Mouse (Mus musculus): Measurements from ENCODE around the gene Apba3. TPM values are rescaled to one million over a fixed set of nuclear protein-coding genes. Genes with fewer than 3 reads are reported as not detected.

The Apba3 gene
- polyA plus RNA-seq, 1 experiment from 2014 or later = 45.4 TPM

DNA sequence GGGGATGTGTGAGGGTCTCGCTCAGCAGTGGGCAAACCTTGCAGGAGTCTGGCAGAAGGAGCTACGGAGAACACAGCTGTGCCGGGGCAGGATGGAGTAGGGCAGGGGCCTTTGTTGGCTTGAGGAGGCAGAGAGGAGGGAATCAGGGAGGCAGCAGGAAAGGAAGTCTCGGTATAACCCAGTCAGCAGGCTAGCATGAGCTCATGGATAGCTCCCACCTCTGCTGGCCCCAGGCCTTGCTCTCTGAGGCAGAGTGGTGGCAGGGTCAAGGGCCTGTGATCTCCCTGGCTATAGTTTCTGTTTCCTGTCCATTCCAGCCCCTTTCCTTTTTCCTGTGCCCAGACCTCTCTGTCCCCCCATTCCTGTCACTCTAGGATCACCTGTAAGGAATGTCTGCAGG, 35.5 kb downstream of the Apba3 start:
- 54% methylated on average over 4 of the region's 4 CpGs for WGBS
- H3K4me3 ChIP-seq = peak overlapping the region; percentile 22
- peak overlapping the region; percentile 49 for H3K4me2 ChIP-seq
- H3K27ac ChIP-seq (replicated peaks) = peak overlapping the region; percentile 70
- no peaks in the 10 kb centered on the region for H3K27me3 ChIP-seq (replicated peaks)
- peak overlapping the region; percentile 70 for H3K9ac ChIP-seq
- no peak for ATAC-seq (ENCODE audit: extremely low read depth, insufficient number of reproducible peaks, low FRiP score, low TSS enrichment)
- peaks cover 18% of the 10 kb centered on the region for H3K36me3 ChIP-seq
- no peaks in the 10 kb centered on the region for H3K9me3 ChIP-seq
- peaks cover 79% of the 10 kb centered on the region for H3K4me1 ChIP-seq

GRCm38 (mm10) chr10:81302781-81303218, 36.0 kb downstream of the Apba3 start:
- H3K9me3 ChIP-seq = no peaks in the 10 kb centered on the region
- WGBS = 14% methylated on average over 14 of the region's 14 CpGs
- peak overlapping the region; percentile 49 for H3K4me2 ChIP-seq
- H3K4me1 ChIP-seq = peaks cover 74% of the 10 kb centered on the region
- H3K27me3 ChIP-seq (replicated peaks) = no peaks in the 10 kb centered on the region
- no peak for ATAC-seq (ENCODE audit: extremely low read depth, insufficient number of reproducible peaks, low FRiP score, low TSS enrichment)
- H3K9ac ChIP-seq = peak overlapping the region; percentile 70
- peaks cover 23% of the 10 kb centered on the region for H3K36me3 ChIP-seq
- peak overlapping the region; percentile 70 for H3K27ac ChIP-seq (replicated peaks)
- peak overlapping the region; percentile 22 for H3K4me3 ChIP-seq

GRCm38 (mm10) chr10:81303258-81303657, 36.5 kb downstream of the Apba3 start:
- ATAC-seq (ENCODE audit: extremely low read depth, insufficient number of reproducible peaks, low FRiP score, low TSS enrichment) = no peak
- peak overlapping the region; percentile 22 for H3K4me3 ChIP-seq
- H3K27me3 ChIP-seq (replicated peaks) = no peaks in the 10 kb centered on the region
- peaks cover 70% of the 10 kb centered on the region for H3K4me1 ChIP-seq
- WGBS = 54% methylated on average over 10 of the region's 10 CpGs
- peaks cover 28% of the 10 kb centered on the region for H3K36me3 ChIP-seq
- peak overlapping the region; percentile 70 for H3K27ac ChIP-seq (replicated peaks)
- H3K4me2 ChIP-seq = peak overlapping the region; percentile 49
- H3K9ac ChIP-seq = peak overlapping the region; percentile 70
- no peaks in the 10 kb centered on the region for H3K9me3 ChIP-seq

DNA sequence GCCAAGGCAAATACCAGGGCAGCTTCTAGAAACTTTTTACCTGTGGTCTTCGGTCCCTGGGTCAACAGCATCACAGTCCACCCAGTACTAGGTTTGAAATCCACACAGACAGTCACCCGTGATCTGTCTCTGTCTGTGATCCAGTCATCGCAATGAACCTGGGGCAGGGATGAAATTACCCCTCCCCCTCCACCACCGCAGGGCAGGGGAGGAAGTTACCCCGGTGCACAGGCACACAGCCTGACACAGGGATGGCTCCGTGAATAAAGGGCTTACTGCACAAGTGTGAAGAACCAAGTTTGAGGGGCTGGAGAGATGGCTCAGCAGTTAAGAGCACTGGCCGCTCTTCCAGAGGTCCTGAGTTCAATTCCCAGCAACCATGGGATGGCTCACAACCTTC, 37.0 kb downstream of the Apba3 start:
- Histone ChIP-seq H3K4me2 (no peak overlapping the region), H3K9ac (peak overlapping the region; percentile 70)

DNA sequence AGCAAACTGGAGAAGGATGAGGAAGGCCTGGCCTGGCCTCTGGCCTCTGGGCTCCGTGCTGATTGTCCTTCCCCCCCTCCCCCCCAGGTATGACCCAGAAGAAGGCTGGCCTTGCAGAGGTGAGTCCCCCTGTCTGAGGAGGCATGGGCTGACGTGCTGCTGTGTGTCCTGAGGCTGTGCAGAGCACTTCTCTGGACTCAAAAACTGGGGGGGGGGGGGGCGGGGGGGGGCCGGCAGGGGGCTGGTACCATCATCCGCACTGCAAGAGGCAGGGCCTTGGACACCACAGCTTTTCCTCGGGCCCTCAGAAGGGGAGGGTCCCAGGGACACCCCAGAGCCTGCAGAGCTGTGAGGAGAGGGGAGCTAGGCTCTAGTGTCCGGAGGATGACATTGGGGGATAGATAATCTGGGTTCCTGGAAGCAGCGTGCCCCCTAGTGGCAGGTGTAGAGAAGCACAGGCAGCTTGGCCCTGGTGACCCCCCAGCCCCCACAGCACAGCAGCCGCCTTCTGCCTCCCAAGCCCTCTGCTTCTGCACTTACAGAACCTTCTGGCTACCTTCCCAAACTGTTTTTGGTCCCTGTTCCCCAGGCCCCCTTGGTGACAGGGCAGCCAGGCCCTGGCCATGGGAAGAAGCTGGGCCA, 38.0 kb downstream of the Apba3 start:
- H3K36me3 ChIP-seq = peaks cover 42% of the 10 kb centered on the region
- ATAC-seq (ENCODE audit: extremely low read depth, insufficient number of reproducible peaks, low FRiP score, low TSS enrichment) = no peak

More for the DNA sequence above, 37.0 kb downstream of the Apba3 start:
- Histone ChIP-seq H3K4me1 (peaks cover 65% of the 10 kb centered on the region), H3K4me3 (no peak overlapping the region), H3K27ac (replicated peaks) (no peak overlapping the region), H3K9me3 (no peaks in the 10 kb centered on the region), H3K27me3 (replicated peaks) (no peaks in the 10 kb centered on the region), H3K36me3 (peaks cover 33% of the 10 kb centered on the region)
- WGBS = 71% methylated on average over 7 of the region's 7 CpGs
- no peak for ATAC-seq (ENCODE audit: extremely low read depth, insufficient number of reproducible peaks, low FRiP score, low TSS enrichment)

GRCm38 (mm10) chr10:81305663-81306062, 38.9 kb downstream of the Apba3 start:
- no peak overlapping the region for H3K9ac ChIP-seq
- H3K9me3 ChIP-seq = no peaks in the 10 kb centered on the region
- H3K36me3 ChIP-seq = peaks cover 52% of the 10 kb centered on the region
- WGBS = 90% methylated on average over 14 of the region's 14 CpGs
- no peak overlapping the region for H3K27ac ChIP-seq (replicated peaks)
- no peak overlapping the region for H3K4me3 ChIP-seq
- peaks cover 46% of the 10 kb centered on the region for H3K4me1 ChIP-seq
- no peaks in the 10 kb centered on the region for H3K27me3 ChIP-seq (replicated peaks)
- ATAC-seq (ENCODE audit: extremely low read depth, insufficient number of reproducible peaks, low FRiP score, low TSS enrichment) = no peak
- no peak overlapping the region for H3K4me2 ChIP-seq

More for the DNA sequence above, 38.0 kb downstream of the Apba3 start:
- H3K4me2 ChIP-seq = no peak overlapping the region
- H3K27ac ChIP-seq (replicated peaks) = no peak overlapping the region
- no peak overlapping the region for H3K9ac ChIP-seq
- H3K4me3 ChIP-seq = no peak overlapping the region
- no peaks in the 10 kb centered on the region for H3K27me3 ChIP-seq (replicated peaks)
- 28% methylated on average over 7 of the region's 9 CpGs for WGBS
- H3K4me1 ChIP-seq = peaks cover 55% of the 10 kb centered on the region
- H3K9me3 ChIP-seq = no peaks in the 10 kb centered on the region

DNA sequence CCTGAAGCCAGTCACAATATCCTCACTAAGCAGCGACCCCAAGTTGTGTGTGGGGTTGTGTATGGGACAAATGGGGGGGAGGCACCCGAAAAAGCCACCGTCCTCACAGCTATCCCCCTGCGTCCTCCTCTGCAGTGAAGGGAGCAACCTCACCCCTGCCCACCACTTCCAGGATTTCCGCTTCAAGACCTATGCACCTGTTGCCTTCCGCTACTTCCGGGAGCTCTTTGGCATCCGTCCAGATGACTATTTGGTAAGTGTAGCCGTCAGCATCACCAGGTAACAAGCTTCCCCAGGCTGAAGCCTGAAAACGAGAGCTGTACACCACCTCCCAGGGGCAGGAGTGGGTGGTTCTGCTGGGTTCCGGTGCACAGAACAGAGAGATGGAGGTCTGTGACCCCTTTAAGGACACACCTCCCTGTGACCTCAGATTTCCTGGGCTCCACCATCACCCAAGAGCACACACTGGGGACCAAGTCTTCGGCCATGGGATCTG, 39.5 kb downstream of the Apba3 start:
- H3K9ac ChIP-seq = no peak overlapping the region
- H3K36me3 ChIP-seq = peaks cover 57% of the 10 kb centered on the region
- no peak for ATAC-seq (ENCODE audit: extremely low read depth, insufficient number of reproducible peaks, low FRiP score, low TSS enrichment)
- 94% methylated on average over 12 of the region's 12 CpGs for WGBS
- no peak overlapping the region for H3K4me3 ChIP-seq
- H3K9me3 ChIP-seq = no peaks in the 10 kb centered on the region
- H3K4me1 ChIP-seq = peaks cover 40% of the 10 kb centered on the region
- no peak overlapping the region for H3K4me2 ChIP-seq
- no peak overlapping the region for H3K27ac ChIP-seq (replicated peaks)
- no peaks in the 10 kb centered on the region for H3K27me3 ChIP-seq (replicated peaks)

DNA sequence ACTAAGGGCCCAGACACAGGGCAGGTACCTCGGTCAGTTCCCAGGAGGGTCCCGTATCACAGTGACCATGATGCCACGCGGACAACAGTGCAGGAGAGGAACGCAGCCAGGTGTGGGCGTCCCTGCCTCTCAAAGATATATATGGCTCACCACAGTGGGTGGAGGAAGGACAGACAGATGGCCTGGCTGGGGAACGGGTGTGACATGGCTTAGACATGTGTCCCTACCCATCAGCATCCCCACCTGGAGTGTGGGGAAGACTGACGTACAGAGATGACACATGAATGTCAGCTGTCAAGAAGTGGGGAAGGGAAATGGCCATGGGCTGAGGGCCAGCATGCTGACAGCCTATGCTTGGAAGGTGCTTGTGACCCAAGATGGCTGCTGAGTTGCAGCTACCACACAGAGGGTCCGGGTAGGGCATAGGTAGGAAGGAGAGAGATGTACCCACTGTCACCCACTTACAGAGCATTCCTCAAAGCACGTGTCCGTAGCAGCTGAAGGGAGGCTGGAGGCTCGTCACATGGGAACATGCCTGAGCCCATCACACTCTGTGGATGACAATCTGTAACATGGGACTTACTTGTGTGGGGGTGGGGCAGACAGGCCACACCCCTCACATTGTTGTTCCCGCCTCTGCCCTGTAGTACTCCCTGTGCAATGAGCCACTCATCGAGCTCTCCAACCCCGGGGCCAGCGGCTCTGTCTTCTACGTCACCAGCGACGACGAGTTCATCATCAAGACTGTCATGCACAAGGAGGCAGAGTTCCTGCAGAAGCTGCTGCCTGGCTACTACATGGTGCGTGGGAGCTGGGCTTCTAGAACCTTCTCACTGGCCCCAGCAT, 40.3 kb downstream of the Apba3 start:
- no peak overlapping the region for H3K9ac ChIP-seq
- H3K4me3 ChIP-seq = no peak overlapping the region
- ATAC-seq (ENCODE audit: extremely low read depth, insufficient number of reproducible peaks, low FRiP score, low TSS enrichment) = no peak
- H3K36me3 ChIP-seq = peaks cover 66% of the 10 kb centered on the region
- H3K27me3 ChIP-seq (replicated peaks) = no peaks in the 10 kb centered on the region
- WGBS = 90% methylated on average over 21 of the region's 21 CpGs
- H3K9me3 ChIP-seq = no peaks in the 10 kb centered on the region
- no peak overlapping the region for H3K27ac ChIP-seq (replicated peaks)
- peaks cover 32% of the 10 kb centered on the region for H3K4me1 ChIP-seq
- no peak overlapping the region for H3K4me2 ChIP-seq

- WGBS = 89% methylated on average over 5 of the region's 5 CpGs
- Histone ChIP-seq H3K4me3 (no peak overlapping the region), H3K9ac (no peak overlapping the region), H3K27me3 (replicated peaks) (no peaks in the 10 kb centered on the region), H3K27ac (replicated peaks) (no peak overlapping the region), H3K9me3 (no peaks in the 10 kb centered on the region), H3K36me3 (peaks cover 91% of the 10 kb centered on the region), H3K4me1 (peaks cover 6% of the 10 kb centered on the region), H3K4me2 (no peak overlapping the region)
- ATAC-seq (ENCODE audit: extremely low read depth, insufficient number of reproducible peaks, low FRiP score, low TSS enrichment) = no peak
These were observed 42.8 kb downstream of the Apba3 start for GRCm38 (mm10) chr10:81309571-81309970.

- Histone ChIP-seq H3K4me1 (peaks cover 25% of the 10 kb centered on the region), H3K27ac (replicated peaks) (no peak overlapping the region), H3K9ac (no peak overlapping the region), H3K36me3 (peaks cover 90% of the 10 kb centered on the region), H3K4me3 (no peak overlapping the region), H3K9me3 (no peaks in the 10 kb centered on the region), H3K4me2 (no peak overlapping the region), H3K27me3 (replicated peaks) (no peaks in the 10 kb centered on the region)
- no peak for ATAC-seq (ENCODE audit: extremely low read depth, insufficient number of reproducible peaks, low FRiP score, low TSS enrichment)
- WGBS = 93% methylated on average over 13 of the region's 13 CpGs
These were observed 46.8 kb downstream of the Apba3 start for GRCm38 (mm10) chr10:81313581-81313980.

DNA sequence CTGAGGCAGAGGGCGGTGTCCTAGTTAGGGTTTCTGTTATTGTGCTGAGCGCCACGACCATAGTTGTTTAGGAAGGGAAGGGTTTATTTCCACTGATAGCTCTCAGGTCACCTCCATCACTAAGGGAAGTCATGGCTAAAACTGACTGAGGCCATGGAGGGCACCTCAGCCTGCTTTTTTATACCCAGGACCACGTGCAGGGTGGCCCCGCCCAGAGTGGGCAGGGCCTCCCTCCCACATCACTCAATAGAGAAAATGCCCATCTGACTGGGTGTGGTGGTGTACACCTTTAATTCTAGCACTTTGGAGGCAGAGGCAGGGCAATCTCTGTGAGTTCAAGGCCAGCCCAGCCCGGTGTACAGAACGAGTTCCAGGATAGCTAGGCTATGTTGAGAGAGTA, 47.4 kb downstream of the Apba3 start:
- no peaks in the 10 kb centered on the region for H3K9me3 ChIP-seq
- WGBS = 81% methylated on average over 7 of the region's 7 CpGs
- H3K4me1 ChIP-seq = peaks cover 32% of the 10 kb centered on the region
- no peak for ATAC-seq (ENCODE audit: extremely low read depth, insufficient number of reproducible peaks, low FRiP score, low TSS enrichment)
- H3K36me3 ChIP-seq = peaks cover 87% of the 10 kb centered on the region
- H3K4me3 ChIP-seq = no peak overlapping the region
- no peaks in the 10 kb centered on the region for H3K27me3 ChIP-seq (replicated peaks)
- H3K9ac ChIP-seq = no peak overlapping the region
- H3K27ac ChIP-seq (replicated peaks) = no peak overlapping the region
- no peak overlapping the region for H3K4me2 ChIP-seq
